Mouse (Mus musculus): Measurements from ENCODE around the gene Col6a2.

DNA sequence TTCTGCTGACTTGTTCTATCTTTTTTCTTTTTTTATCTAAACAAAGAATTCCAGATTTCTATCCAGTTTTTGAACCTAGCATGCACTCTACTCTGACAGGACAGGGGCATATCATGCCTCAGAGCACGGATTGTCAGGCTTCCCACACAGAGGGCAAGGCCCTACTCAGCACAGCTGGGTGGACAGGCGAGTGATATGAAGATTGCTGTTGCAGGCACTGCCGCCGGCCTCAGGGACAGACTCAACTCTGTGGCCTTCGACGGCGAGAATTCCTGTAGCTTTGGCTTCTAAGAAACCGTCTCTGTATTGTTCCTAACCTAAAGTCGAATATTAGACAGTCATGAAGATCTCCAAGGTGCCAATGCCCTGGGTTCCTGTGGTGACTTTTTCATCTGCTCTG, 20.0 kb upstream of the Col6a2 start:
- no peak for TF ChIP-seq POLR2A (IDR thresholded peaks at IDR 0.05; ENCODE audit: extremely low read depth, insufficient read depth, low read length)
- no peak for TF ChIP-seq CTCF (IDR thresholded peaks at IDR 0.05; ENCODE audit: extremely low read depth, insufficient read depth, low read length)

All from cortical plate, adult 2 months (tissue).